Mouse (Mus musculus) midbrain, embryonic 12.5 days (tissue): ENCODE data around the gene Abcf2. TPM values are rescaled to one million over a fixed set of nuclear protein-coding genes. Genes with fewer than 3 reads are reported as not detected.

Source experiments
- microRNA counts: library from miRNA; unstranded; fragments of <30 nt; microRNA quantifications from one replicate; lab custom pipeline; 2017
- microRNA-seq: library from miRNA; unstranded; fragments of <30 nt; microRNA quantifications from one replicate; pipeline ENCODE4, GENCODE M21; 2017
- polyA plus RNA-seq: library from polyadenylated mRNA; unstranded; fragments of >200 nt; fragmentation: Nextera tagmentation; extraction: Ambion mirVana; gene quantifications from 2 replicates; pipeline ENCODE4 v1.2.1, GENCODE M21; 2016

The Abcf2 gene
- polyA plus RNA-seq, 1 experiment from 2014 or later = 126 TPM

MicroRNA genes within 50 kb of the gene (microRNA counts, 519-probe panel; counts per million panel counts)
- not detected for microRNA mmu-miR-671-3p (lab: Ali Mortazavi, UCI)
- microRNA mmu-miR-671-5p (lab: Ali Mortazavi, UCI) = not detected

Small RNAs within 50 kb of the gene (microRNA-seq; reads per million reads assigned to microRNA genes)
- gene Mir671 = 826 reads per million, percentile 76 among the genes with 10 or more reads in this experiment

Other genes with a start within 250 kb of the Abcf2 start
- gene Kcnh2, start 225.9 kb downstream of the Abcf2 start, polyA plus RNA-seq = 18.0 and 18.5 TPM in 2 replicates
- 7.1 and 9.2 TPM in 2 replicates for gene Nos3, start 212.7 kb downstream of the Abcf2 start, polyA plus RNA-seq
- 0.35 and 0.46 TPM in 2 replicates for gene Atg9b, start 185.3 kb downstream of the Abcf2 start, polyA plus RNA-seq
- 47.1 and 48.0 TPM in 2 replicates for gene Abcb8, start 183.8 kb downstream of the Abcf2 start, polyA plus RNA-seq
- gene Asic3, start 164.1 kb downstream of the Abcf2 start, polyA plus RNA-seq = 0.17 and 0.27 TPM in 2 replicates
- 64.1 and 76.9 TPM in 2 replicates for gene Cdk5, start 153.9 kb downstream of the Abcf2 start, polyA plus RNA-seq
- 32.7 and 35.7 TPM in 2 replicates for gene Slc4a2, start 153.6 kb downstream of the Abcf2 start, polyA plus RNA-seq
- 102 and 116 TPM in 2 replicates for gene Fastk, start 132.2 kb downstream of the Abcf2 start, polyA plus RNA-seq
- gene Tmub1, start 129.6 kb downstream of the Abcf2 start, polyA plus RNA-seq = 31.8 and 35.4 TPM in 2 replicates
- 60.4 and 64.6 TPM in 2 replicates for gene Agap3, start 125.3 kb downstream of the Abcf2 start, polyA plus RNA-seq
- gene Gbx1, start 50.3 kb downstream of the Abcf2 start, polyA plus RNA-seq = 0.10 and 0.18 TPM in 2 replicates
- 0.16 and 0.19 TPM in 2 replicates for gene Asb10, start 36.5 kb downstream of the Abcf2 start, polyA plus RNA-seq
- gene 4931409K22Rik, start 20.7 kb downstream of the Abcf2 start, polyA plus RNA-seq = 0.06 and 0.09 TPM in 2 replicates
- gene Chpf2, start 9.3 kb upstream of the Abcf2 start, polyA plus RNA-seq = 18.3 and 22.1 TPM in 2 replicates
- 108 and 120 TPM in 2 replicates for gene Smarcd3, start 46.9 kb upstream of the Abcf2 start, polyA plus RNA-seq
- gene Nub1, start 108.1 kb upstream of the Abcf2 start, polyA plus RNA-seq = 37.3 and 37.6 TPM in 2 replicates
- 8.1 and 11.7 TPM in 2 replicates for gene Wdr86, start 153.3 kb upstream of the Abcf2 start, polyA plus RNA-seq
- gene Crygn, start 180.5 kb upstream of the Abcf2 start, polyA plus RNA-seq = not detected in 2 replicates